Mouse (Mus musculus) ES-Bruce4 (cell line): ENCODE measurements around the gene Clybl. TPM values are rescaled to one million over a fixed set of nuclear protein-coding genes. Genes with fewer than 3 reads are reported as not detected.

Experiments used
- H3K27ac ChIP-seq: 2 replicates; pipeline ENCODE4 v1.5.1; 2012; ENCODE audit warnings: low read length, inconsistent platforms; ENCODE audit not compliant: insufficient read depth
- H3K27me3 ChIP-seq: 2 replicates; pipeline ENCODE4 v1.6.1; 2012; ENCODE audit warnings: mild to moderate bottlenecking, low read length, inconsistent platforms; ENCODE audit not compliant: control insufficient read depth, poor library complexity, insufficient read depth, severe bottlenecking
- H3K36me3 ChIP-seq: 2 replicates; pipeline ENCODE4 v1.6.1; 2012; ENCODE audit warnings: inconsistent platforms, mild to moderate bottlenecking, low read length, moderate library complexity; ENCODE audit not compliant: control insufficient read depth, poor library complexity, insufficient read depth, severe bottlenecking
- H3K4me1 ChIP-seq: one replicate; pipeline ENCODE4 v1.8.1; 2011; ENCODE audit warnings: low read length; ENCODE audit not compliant: control insufficient read depth, insufficient read depth
- H3K4me3 ChIP-seq: 2 replicates; pipeline ENCODE4 v1.5.1; 2011; ENCODE audit warnings: low read depth, mild to moderate bottlenecking, low read length
- H3K9ac ChIP-seq: 2 replicates; pipeline ENCODE4 v1.6.1; 2012; ENCODE audit warnings: low read depth, mild to moderate bottlenecking, inconsistent platforms; ENCODE audit not compliant: poor library complexity, severe bottlenecking
- H3K9me3 ChIP-seq: replicated peaks from 2 replicates; pipeline ENCODE4 v1.6.1; 2012; ENCODE audit warnings: mild to moderate bottlenecking, low read length, inconsistent platforms; ENCODE audit not compliant: control insufficient read depth, poor library complexity, insufficient read depth, severe bottlenecking
- CTCF ChIP-seq: IDR thresholded peaks from one replicate; pipeline ENCODE4 v1.8.1; 2011; ENCODE audit warnings: low read depth, low read length
- EP300 ChIP-seq: IDR thresholded peaks from 2 replicates; pipeline ENCODE4 v1.6.1; 2011; ENCODE audit warnings: low read depth, low read length; ENCODE audit not compliant: insufficient read depth
- POLR2A ChIP-seq: IDR thresholded peaks from one replicate; pipeline ENCODE4 v1.8.1; 2011; ENCODE audit warnings: low read length; ENCODE audit not compliant: insufficient read depth
- polyA plus RNA-seq: library from polyadenylated mRNA; stranded (reverse); fragments of >200 nt; gene quantifications from 2 replicates; pipeline ENCODE4 v1.2.4, GENCODE M21; 2011; ENCODE audit warnings: low read depth; ENCODE audit not compliant: missing spikeins, insufficient read depth, insufficient read length

Clybl gene
- polyA plus RNA-seq, 1 experiment, result 36.7 TPM

GRCm38 (mm10) chr14:122224103-122224494 is 42.6 kb downstream of the Clybl start:
- H3K36me3 ChIP-seq, result no peaks in the 10 kb centered on the region
- no peak overlapping the region for H3K9ac ChIP-seq
- H3K4me3 ChIP-seq, result no peak overlapping the region
- H3K27ac ChIP-seq, result no peak overlapping the region
- H3K9me3 ChIP-seq, result no peaks in the 10 kb centered on the region
- H3K27me3 ChIP-seq, result no peaks in the 10 kb centered on the region
- peaks cover 4% of the 10 kb centered on the region for H3K4me1 ChIP-seq
- TF ChIP-seq EP300 (no peak), CTCF (no peak), POLR2A (no peak)

GRCm38 (mm10) chr14:122224501-122224928 is 43.0 kb downstream of the Clybl start:
- TF ChIP-seq CTCF (no peak), POLR2A (no peak), EP300 (no peak)
- Histone ChIP-seq H3K9ac (no peak overlapping the region), H3K27ac (no peak overlapping the region), H3K4me1 (peaks cover 4% of the 10 kb centered on the region), H3K27me3 (no peaks in the 10 kb centered on the region), H3K9me3 (no peaks in the 10 kb centered on the region), H3K36me3 (no peaks in the 10 kb centered on the region), H3K4me3 (no peak overlapping the region)

- Histone ChIP-seq H3K27ac (no peak overlapping the region), H3K9me3 (no peaks in the 10 kb centered on the region), H3K36me3 (no peaks in the 10 kb centered on the region), H3K4me3 (no peak overlapping the region), H3K4me1 (peaks cover 4% of the 10 kb centered on the region), H3K9ac (no peak overlapping the region), H3K27me3 (no peaks in the 10 kb centered on the region)
- no peak for TF ChIP-seq POLR2A
- TF ChIP-seq EP300, result no peak
- TF ChIP-seq CTCF, result no peak
Observed at GRCm38 (mm10) chr14:122225479-122226132, 44.1 kb downstream of the Clybl start.

- Histone ChIP-seq H3K4me1 (peaks cover 4% of the 10 kb centered on the region), H3K4me3 (no peak overlapping the region), H3K27me3 (no peaks in the 10 kb centered on the region), H3K27ac (no peak overlapping the region), H3K36me3 (no peaks in the 10 kb centered on the region), H3K9ac (no peak overlapping the region), H3K9me3 (no peaks in the 10 kb centered on the region)
- TF ChIP-seq EP300, result no peak
- TF ChIP-seq POLR2A, result no peak
- TF ChIP-seq CTCF, result no peak
Observed at GRCm38 (mm10) chr14:122226133-122226515, 44.6 kb downstream of the Clybl start.

- TF ChIP-seq EP300 (no peak), CTCF (no peak), POLR2A (no peak)
- Histone ChIP-seq H3K36me3 (no peaks in the 10 kb centered on the region), H3K4me1 (peaks cover 4% of the 10 kb centered on the region), H3K9me3 (no peaks in the 10 kb centered on the region), H3K27me3 (no peaks in the 10 kb centered on the region), H3K4me3 (no peak overlapping the region), H3K27ac (no peak overlapping the region), H3K9ac (no peak overlapping the region)
Observed at GRCm38 (mm10) chr14:122226666-122227453, 45.4 kb downstream of the Clybl start.

GRCm38 (mm10) chr14:122227454-122227951 is 46.0 kb downstream of the Clybl start:
- no peaks in the 10 kb centered on the region for H3K9me3 ChIP-seq
- TF ChIP-seq EP300, result no peak
- TF ChIP-seq POLR2A, result no peak
- H3K27me3 ChIP-seq, result no peaks in the 10 kb centered on the region
- H3K9ac ChIP-seq, result no peak overlapping the region
- H3K36me3 ChIP-seq, result no peaks in the 10 kb centered on the region
- no peak overlapping the region for H3K4me3 ChIP-seq
- H3K27ac ChIP-seq, result no peak overlapping the region
- peaks cover 4% of the 10 kb centered on the region for H3K4me1 ChIP-seq
